Mouse (Mus musculus) kidney, postnatal 0 days (tissue): ENCODE data around the gene Rpl10a. TPM values are rescaled to one million over a fixed set of nuclear protein-coding genes. Genes with fewer than 3 reads are reported as not detected.
"Not testable (repeated sequence)": the region's sequence is repeated elsewhere in the genome, so short reads cannot be mapped to it uniquely, and the experiment has no call there.

Source experiments
- ATAC-seq: fragments of 200-750 bp; cut with Nextera tagmentation; replicated peaks from 2 replicates; pipeline ENCODE4 v1.8.0; 2017; ENCODE audit warnings: low read depth, moderate number of reproducible peaks, moderate TSS enrichment, moderate library complexity; ENCODE audit not compliant: low FRiP score
- DNase-seq: peaks from one replicate; pipeline ENCODE4 v3.0.0-alpha.2; 2016; ENCODE audit warnings: low spot score
- H3K27ac ChIP-seq: fragments of 300-500 bp; sonication (generic); 2 replicates; pipeline ENCODE4 v1.5.1; 2014; ENCODE audit warnings: mild to moderate bottlenecking
- H3K27me3 ChIP-seq: fragments of 300-500 bp; sonication (generic); 2 replicates; pipeline ENCODE4 v1.6.1; 2014; ENCODE audit warnings: low read length, mixed read lengths; ENCODE audit not compliant: insufficient read depth
- H3K36me3 ChIP-seq: fragments of 300-500 bp; sonication (generic); 2 replicates; pipeline ENCODE4 v1.6.1; 2014; ENCODE audit warnings: low read length, mixed read lengths; ENCODE audit not compliant: insufficient read depth
- H3K4me1 ChIP-seq: fragments of 300-500 bp; sonication (generic); replicated peaks from 2 replicates; pipeline ENCODE4 v1.6.1; 2014; ENCODE audit warnings: antibody characterized with exemption, low read length, mixed read lengths; ENCODE audit not compliant: insufficient read depth
- H3K4me2 ChIP-seq: fragments of 300-500 bp; sonication (generic); 2 replicates; pipeline ENCODE4 v1.6.1; 2014; ENCODE audit warnings: mild to moderate bottlenecking, low read length, moderate library complexity, mixed read lengths
- H3K4me3 ChIP-seq: fragments of 300-500 bp; sonication (generic); replicated peaks from 2 replicates; pipeline ENCODE4 v1.5.1; 2014; ENCODE audit warnings: low read depth, low read length
- H3K9ac ChIP-seq: fragments of 300-500 bp; sonication (generic); 2 replicates; pipeline ENCODE4 v1.6.1; 2014; ENCODE audit warnings: low read depth, low read length
- H3K9me3 ChIP-seq: fragments of 300-500 bp; sonication (generic); replicated peaks from 2 replicates; pipeline ENCODE4 v1.6.1; 2016; ENCODE audit warnings: low read length, inconsistent platforms, mixed read lengths
- CTCF ChIP-seq: IDR thresholded peaks from 2 replicates; pipeline ENCODE4 v1.5.1; 2016; ENCODE audit warnings: antibody characterized with exemption, low read depth, mild to moderate bottlenecking, moderate library complexity
- WGBS: fragments of 180-500 bp; shearing (Covaris S2); extraction: QIAGEN DNeasy Blood & Tissue Kit; methylation state at CpG from one replicate; pipeline ENCODE4 v1.1.7; 2014; 5-methylcytosine and 5-hydroxymethylcytosine counted together
- polyA plus RNA-seq: library from polyadenylated mRNA; unstranded; fragments of >200 nt; fragmentation: Nextera tagmentation; extraction: Ambion mirVana; gene quantifications from 2 replicates; pipeline ENCODE4 v1.2.1, GENCODE M21; 2015

The Rpl10a gene
- polyA plus RNA-seq, 1 experiment from 2014 or later, result 750 TPM

DNA sequence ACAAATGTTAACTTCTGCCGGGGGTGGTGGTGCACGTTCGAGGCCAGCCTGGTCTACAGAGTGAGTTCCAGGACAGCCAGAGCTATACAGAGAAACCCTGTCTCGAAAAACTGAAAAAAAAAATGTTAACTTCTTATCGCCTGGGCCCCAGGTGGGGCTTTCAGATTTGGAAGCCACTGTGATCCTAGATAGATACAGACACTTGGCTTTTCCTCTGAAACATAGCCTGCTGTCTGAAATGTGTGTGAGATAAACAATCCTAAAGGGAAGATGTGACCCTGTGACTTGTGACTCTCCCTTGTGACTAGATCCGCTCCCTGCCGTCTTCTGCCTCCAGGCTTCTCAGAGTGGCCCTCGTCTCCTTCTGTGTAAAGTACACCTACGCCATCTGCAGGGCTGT, 10.5 kb upstream of the Rpl10a start:
- Histone ChIP-seq H3K9me3 (no peaks in the 10 kb centered on the region), H3K4me1 (peaks cover 7% of the 10 kb centered on the region), H3K4me3 (no peak overlapping the region), H3K4me2 (no peak overlapping the region), H3K27me3 (no peaks in the 10 kb centered on the region), H3K36me3 (peaks cover 34% of the 10 kb centered on the region; the same call in 1 of the 2 replicates), H3K9ac (no peak overlapping the region), H3K27ac (no peak overlapping the region)
- TF ChIP-seq CTCF, result no peak
- DNase-seq, result no peak
- no peak for ATAC-seq
- 84% methylated on average over 9 of the region's 9 CpGs for WGBS

GRCm38 (mm10) chr17:28321700-28322099, 6.6 kb upstream of the Rpl10a start:
- Histone ChIP-seq H3K27me3 (no peaks in the 10 kb centered on the region), H3K27ac (no peak overlapping the region), H3K9ac (no peak overlapping the region), H3K9me3 (no peaks in the 10 kb centered on the region), H3K4me2 (no peak overlapping the region), H3K4me3 (no peak overlapping the region), H3K4me1 (no peaks in the 10 kb centered on the region), H3K36me3 (peaks cover 27% of the 10 kb centered on the region; the same call in 1 of the 2 replicates)
- WGBS, result 89% methylated on average over 4 of the region's 4 CpGs
- no peak for TF ChIP-seq CTCF
- no peak for DNase-seq
- no peak for ATAC-seq

GRCm38 (mm10) chr17:28323786-28324185, 4.5 kb upstream of the Rpl10a start:
- Histone ChIP-seq H3K4me3 (no peak overlapping the region), H3K4me2 (no peak overlapping the region), H3K27ac (no peak overlapping the region), H3K27me3 (no peaks in the 10 kb centered on the region), H3K4me1 (peaks cover 9% of the 10 kb centered on the region; the same call in 1 of the 2 replicates), H3K9ac (no peak overlapping the region), H3K36me3 (0 out of 2 replicates have a peak, but pooled peaks cover 12% of the 10 kb centered on the region), H3K9me3 (no peaks in the 10 kb centered on the region)
- DNase-seq (no peak), ATAC-seq (no peak)
- 86% methylated on average over 8 of the region's 8 CpGs for WGBS
- no peak for TF ChIP-seq CTCF

DNA sequence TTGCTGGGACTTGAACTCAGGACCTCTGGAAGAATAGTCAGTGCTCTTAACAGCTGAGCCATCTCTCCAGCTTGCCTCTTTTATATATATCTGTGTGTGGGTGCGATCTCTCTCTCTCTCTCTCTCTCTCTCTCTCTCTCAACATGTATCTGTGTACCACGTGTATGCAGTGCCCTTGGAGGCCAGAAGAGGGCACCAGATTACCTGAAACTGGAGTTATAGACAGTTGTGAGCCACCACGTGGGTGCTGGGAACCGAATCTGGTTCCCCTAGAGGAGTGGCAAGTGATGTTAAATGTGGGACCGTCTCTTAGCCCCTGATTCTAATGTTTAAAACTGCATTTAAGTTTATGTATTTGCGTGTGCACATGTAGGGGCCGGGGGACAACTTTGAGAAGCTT, 3.9 kb upstream of the Rpl10a start:
- 98% methylated on average over 7 of the region's 7 CpGs for WGBS
- H3K4me2 ChIP-seq, H3K27ac ChIP-seq, DNase-seq, H3K4me3 ChIP-seq, H3K9ac ChIP-seq, H3K9me3 ChIP-seq, ATAC-seq, H3K27me3 ChIP-seq: not testable (repeated sequence)
- Histone ChIP-seq H3K36me3 (0 out of 2 replicates have a peak, but pooled peaks cover 11% of the 10 kb centered on the region), H3K4me1 (peaks cover 11% of the 10 kb centered on the region; the same call in 1 of the 2 replicates)
- peak; percentile 32; the same call in 1 of the 2 replicates for TF ChIP-seq CTCF

GRCm38 (mm10) chr17:28325751-28326150, 2.5 kb upstream of the Rpl10a start:
- H3K9ac ChIP-seq, result no peak overlapping the region
- TF ChIP-seq CTCF, result no peak
- peaks cover 18% of the 10 kb centered on the region; the same call in 1 of the 2 replicates for H3K4me1 ChIP-seq
- H3K4me2 ChIP-seq, result no peak overlapping the region
- H3K4me3 ChIP-seq, result no peak overlapping the region
- 84% methylated on average over 8 of the region's 8 CpGs for WGBS
- H3K36me3 ChIP-seq, result peaks cover 17% of the 10 kb centered on the region; the same call in 1 of the 2 replicates
- ATAC-seq (no peak), DNase-seq (no peak)
- no peak overlapping the region for H3K27ac ChIP-seq
- H3K9me3 ChIP-seq, result no peaks in the 10 kb centered on the region
- no peaks in the 10 kb centered on the region for H3K27me3 ChIP-seq

DNA sequence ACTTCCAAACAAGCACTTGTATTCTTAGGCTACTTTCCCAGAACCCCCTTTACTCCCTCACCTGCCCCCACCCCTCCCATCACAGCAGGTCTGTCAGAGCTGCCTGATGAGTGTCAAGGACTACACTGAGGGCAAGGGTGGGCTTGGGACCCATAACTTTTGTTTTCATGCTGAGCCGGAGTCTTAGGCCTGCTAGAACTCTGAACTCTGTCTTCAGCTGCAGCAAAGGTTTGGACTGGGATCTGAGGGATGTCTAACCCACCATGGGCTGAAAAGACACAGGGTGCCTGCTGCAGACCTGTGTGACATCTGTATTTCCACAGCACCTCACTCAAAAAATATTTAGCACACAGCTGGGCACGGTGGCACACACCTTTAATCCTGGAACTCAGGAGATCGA, 1.3 kb upstream of the Rpl10a start:
- peaks cover 19% of the 10 kb centered on the region; the same call in 1 of the 2 replicates for H3K4me1 ChIP-seq
- no peak overlapping the region for H3K4me2 ChIP-seq
- peaks cover 19% of the 10 kb centered on the region for H3K36me3 ChIP-seq
- 0 out of 2 replicates have a peak overlapping the region, but pooled peaks have one; percentile 57 for H3K9ac ChIP-seq
- DNase-seq (no peak), ATAC-seq (no peak)
- H3K27ac ChIP-seq, result peak overlapping the region; percentile 84
- no peak for TF ChIP-seq CTCF
- no peaks in the 10 kb centered on the region for H3K9me3 ChIP-seq
- H3K27me3 ChIP-seq, result no peaks in the 10 kb centered on the region
- WGBS, result 73% methylated on average over 3 of the region's 3 CpGs
- H3K4me3 ChIP-seq, result no peak overlapping the region
